Mouse (Mus musculus): ENCODE results near the gene Usp22. TPM values are rescaled to one million over a fixed set of nuclear protein-coding genes. Genes with fewer than 3 reads are reported as not detected.

Usp22 gene
- total and polyA plus RNA-seq, 3 experiments, result 48.1 to 65.3 (median 54.7) TPM

DNA sequence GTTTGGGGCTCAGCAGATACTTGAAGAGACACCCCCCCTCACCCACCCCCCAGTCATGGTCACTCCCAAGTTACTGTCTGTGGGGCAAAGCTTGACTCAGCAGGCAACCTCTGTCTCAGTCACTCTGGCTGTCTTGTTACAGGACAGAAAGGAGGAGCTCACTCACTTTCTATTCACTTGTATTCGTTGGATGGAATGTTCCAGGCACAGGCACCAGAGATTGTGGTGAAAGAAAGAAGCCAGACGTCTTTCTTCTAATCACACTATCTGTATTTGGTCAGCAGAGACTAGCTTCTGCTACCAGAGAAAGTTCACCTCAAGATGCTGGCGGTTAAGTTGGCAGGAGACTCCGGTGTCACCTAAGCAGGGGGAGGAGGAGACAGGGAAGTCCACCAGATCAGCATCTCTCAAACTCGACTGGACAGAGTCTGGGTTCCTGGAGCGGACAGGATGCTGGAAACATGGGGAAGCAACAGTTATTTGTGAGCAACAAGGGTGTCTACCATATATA is 49.4 kb upstream of the Usp22 start:
- dilution Hi-C loops (cut with MboI; ENCODE audit: extremely low pct_ligation_motif_present, extremely low pct_unique_long_range_greater_than_20kb, low sequenced_read_pairs), result no loop called here
- no peak overlapping the region for H3K9ac ChIP-seq (ENCODE audit: insufficient read depth, low read depth)
- no peaks in the 10 kb centered on the region for H3K36me3 ChIP-seq (replicated peaks in 1 of 2; ENCODE audit: control insufficient read depth in 1 of 2, insufficient read depth in 1 of 2, low read length in 1 of 2)
- no peak overlapping the region for H3K27ac ChIP-seq (ENCODE audit: insufficient read depth, low read depth)
- no peaks in the 10 kb centered on the region for H3K79me2 ChIP-seq (replicated peaks; ENCODE audit: control insufficient read depth, extremely low read depth, insufficient read depth, poor library complexity, severe bottlenecking)
- in situ Hi-C loops (cut with MboI; ENCODE audit: low pct_ligation_motif_present, low pct_unique_long_range_greater_than_20kb, low sequenced_read_pairs), result no loop called here
- TF ChIP-seq SIN3A (IDR thresholded peaks at IDR 0.05; ENCODE audit: low read length) (no peak), POLR2A (IDR thresholded peaks at IDR 0.05; ENCODE audit: low read depth, low read length) (no peak), SMC3 (IDR thresholded peaks at IDR 0.05; ENCODE audit: low read depth, low read length) (no peak), USF1 (IDR thresholded peaks at IDR 0.05; ENCODE audit: low read depth, low read length) (no peak), ZKSCAN1 (IDR thresholded peaks at IDR 0.05; ENCODE audit: borderline replicate concordance, low read depth, low read length) (no peak), NELFE (IDR thresholded peaks at IDR 0.05; ENCODE audit: low read depth, low read length) (no peak), IRF4 (IDR thresholded peaks at IDR 0.05; ENCODE audit: low read depth, low read length) (no peak), RAD21 (IDR thresholded peaks at IDR 0.05; ENCODE audit: low read depth, low read length) (no peak), ZC3H11A (IDR thresholded peaks at IDR 0.05; ENCODE audit: low read depth, low read length) (no peak), CHD1 (IDR thresholded peaks at IDR 0.05; ENCODE audit: low read depth, low read length) (no peak), ZMIZ1 (IDR thresholded peaks at IDR 0.05; ENCODE audit: low read depth, low read length) (no peak), MYC (IDR thresholded peaks at IDR 0.05; ENCODE audit: low read depth, low read length) (no peak), KAT2A (IDR thresholded peaks at IDR 0.05; ENCODE audit: insufficient replicate concordance, low read length) (no peak), JUN (IDR thresholded peaks at IDR 0.05; ENCODE audit: insufficient read depth, low read depth, low read length) (no peak), CTCF (conservative IDR thresholded peaks at IDR 0.05 in 1 of 2, IDR thresholded peaks at IDR 0.05 in 1 of 2; ENCODE audit: low read depth in 2 of 2, low read length in 2 of 2) (no peak), HCFC1 (IDR thresholded peaks at IDR 0.05; ENCODE audit: low read depth, low read length) (no peak), UBTF (IDR thresholded peaks at IDR 0.05; ENCODE audit: low read depth, low read length) (no peak), CHD2 (IDR thresholded peaks at IDR 0.05; ENCODE audit: low read length) (no peak), PAX5 (IDR thresholded peaks at IDR 0.05; ENCODE audit: low read length) (no peak), NRF1 (IDR thresholded peaks at IDR 0.05; ENCODE audit: low read depth, low read length) (no peak)
- H3K4me2 ChIP-seq (ENCODE audit: insufficient read depth, low read depth, poor library complexity, severe bottlenecking), result no peak overlapping the region
- H3K27me3 ChIP-seq (replicated peaks), result no peaks in the 10 kb centered on the region
- no peaks in the 10 kb centered on the region for H3K9me3 ChIP-seq (replicated peaks; ENCODE audit: low read length)
- H3K4me3 ChIP-seq (replicated peaks in 1 of 3; ENCODE audit: low read depth in 2 of 3, low read length in 2 of 3, poor library complexity in 1 of 3), result no peak overlapping the region
- DNase-seq (ENCODE audit: extremely low read depth), result no peak
- H3K4me1 ChIP-seq (ENCODE audit: control insufficient read depth in 1 of 2, insufficient read depth in 2 of 2), result peaks cover 9 to 17% of the 10 kb centered on the region in 2 experiments

DNA sequence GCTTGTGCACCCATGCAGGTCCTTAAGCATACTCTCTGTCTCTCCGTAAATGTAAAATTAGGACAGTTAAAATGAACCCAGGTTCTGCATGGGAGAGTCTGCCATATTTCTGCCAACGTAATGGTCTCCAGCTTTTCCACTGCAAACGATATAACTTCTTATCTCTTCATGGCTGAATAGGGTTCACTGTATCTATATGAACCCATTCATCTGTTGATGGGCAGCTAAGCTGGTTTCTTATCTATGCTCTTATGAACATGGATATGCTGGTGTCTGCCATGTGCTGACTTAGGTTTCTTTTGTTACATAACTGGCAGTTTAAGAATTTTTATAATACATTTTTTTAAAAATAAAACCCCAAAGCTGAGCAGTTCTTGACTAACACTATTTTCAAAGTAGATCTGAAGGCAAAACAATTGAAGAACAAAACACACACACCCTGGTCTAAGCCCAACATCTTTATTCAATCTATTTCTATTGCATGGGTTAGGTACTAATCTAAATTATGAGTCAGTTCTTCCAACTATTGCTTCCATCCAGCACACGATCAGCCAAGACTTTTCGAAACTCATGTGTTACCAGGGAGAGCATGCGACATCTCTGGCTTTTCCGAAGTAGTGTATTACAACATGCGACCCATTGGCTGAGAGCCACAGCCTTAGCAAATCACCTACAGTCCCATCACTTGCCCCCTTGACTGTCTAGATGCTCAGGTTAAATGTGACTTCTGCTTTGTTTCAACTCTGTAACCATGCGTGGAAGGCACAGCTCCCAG is 48.3 kb upstream of the Usp22 start:
- no peaks in the 10 kb centered on the region for H3K27me3 ChIP-seq (replicated peaks)
- H3K9ac ChIP-seq (ENCODE audit: insufficient read depth, low read depth), result no peak overlapping the region
- TF ChIP-seq ZNF384 (IDR thresholded peaks at IDR 0.05; ENCODE audit: low read depth, low read length) (no peak), HCFC1 (IDR thresholded peaks at IDR 0.05; ENCODE audit: low read depth, low read length) (no peak), RCOR1 (conservative IDR thresholded peaks at IDR 0.05; ENCODE audit: low read depth, low read length) (no peak), BHLHE40 (IDR thresholded peaks at IDR 0.05; ENCODE audit: low read depth, low read length) (no peak), MXI1 (IDR thresholded peaks at IDR 0.05; ENCODE audit: low read depth, low read length) (no peak), TCF12 (IDR thresholded peaks at IDR 0.05; ENCODE audit: low read depth, low read length) (no peak), MYC (IDR thresholded peaks at IDR 0.05; ENCODE audit: low read depth, low read length) (no peak), JUN (IDR thresholded peaks at IDR 0.05; ENCODE audit: insufficient read depth, low read depth, low read length) (no peak), UBTF (IDR thresholded peaks at IDR 0.05; ENCODE audit: low read depth, low read length) (no peak), MEF2A (IDR thresholded peaks at IDR 0.05; ENCODE audit: borderline replicate concordance, low read depth, low read length) (no peak), POLR2AphosphoS2 (IDR thresholded peaks at IDR 0.05; ENCODE audit: low read depth, low read length) (no peak), PAX5 (IDR thresholded peaks at IDR 0.05; ENCODE audit: low read length) (no peak), USF2 (conservative IDR thresholded peaks at IDR 0.05; ENCODE audit: low read depth, low read length) (no peak), CHD2 (IDR thresholded peaks at IDR 0.05; ENCODE audit: low read length) (no peak)
- H3K27ac ChIP-seq (ENCODE audit: insufficient read depth, low read depth), result no peak overlapping the region
- H3K36me3 ChIP-seq (replicated peaks in 1 of 2; ENCODE audit: control insufficient read depth in 1 of 2, insufficient read depth in 1 of 2, low read length in 1 of 2), result no peaks in the 10 kb centered on the region
- no peaks in the 10 kb centered on the region for H3K79me2 ChIP-seq (replicated peaks; ENCODE audit: control insufficient read depth, extremely low read depth, insufficient read depth, poor library complexity, severe bottlenecking)
- H3K4me2 ChIP-seq (ENCODE audit: insufficient read depth, low read depth, poor library complexity, severe bottlenecking), result no peak overlapping the region
- in situ Hi-C loops (cut with MboI; ENCODE audit: low pct_ligation_motif_present, low pct_unique_long_range_greater_than_20kb, low sequenced_read_pairs), result no loop called here
- no peak overlapping the region for H3K4me3 ChIP-seq (replicated peaks in 1 of 3; ENCODE audit: low read depth in 2 of 3, low read length in 2 of 3, poor library complexity in 1 of 3)
- no peaks in the 10 kb centered on the region for H3K9me3 ChIP-seq (replicated peaks; ENCODE audit: low read length)
- dilution Hi-C loops (cut with MboI; ENCODE audit: extremely low pct_ligation_motif_present, extremely low pct_unique_long_range_greater_than_20kb, low sequenced_read_pairs), result no loop called here
- DNase-seq (ENCODE audit: extremely low read depth), result no peak
- peaks cover 9 to 17% of the 10 kb centered on the region in 2 experiments for H3K4me1 ChIP-seq (ENCODE audit: control insufficient read depth in 1 of 2, insufficient read depth in 2 of 2)

Measured in CH12.LX (cell line).